Mouse (Mus musculus) leukemia stem cell, adult 10-12 weeks (primary cell): ENCODE measurements around the gene Sapcd2. TPM values are rescaled to one million over a fixed set of nuclear protein-coding genes. Genes with fewer than 3 reads are reported as not detected.

Experiments
- polyA plus RNA-seq: library from polyadenylated mRNA; stranded (reverse); fragments of >175 nt; gene quantifications from 2 replicates; pipeline ENCODE4 v1.2.3, GENCODE M21; 2012; ENCODE audit warnings: low replicate concordance

The Sapcd2 gene
- polyA plus RNA-seq: 82.8 and 125 TPM in 2 replicates

DNA sequence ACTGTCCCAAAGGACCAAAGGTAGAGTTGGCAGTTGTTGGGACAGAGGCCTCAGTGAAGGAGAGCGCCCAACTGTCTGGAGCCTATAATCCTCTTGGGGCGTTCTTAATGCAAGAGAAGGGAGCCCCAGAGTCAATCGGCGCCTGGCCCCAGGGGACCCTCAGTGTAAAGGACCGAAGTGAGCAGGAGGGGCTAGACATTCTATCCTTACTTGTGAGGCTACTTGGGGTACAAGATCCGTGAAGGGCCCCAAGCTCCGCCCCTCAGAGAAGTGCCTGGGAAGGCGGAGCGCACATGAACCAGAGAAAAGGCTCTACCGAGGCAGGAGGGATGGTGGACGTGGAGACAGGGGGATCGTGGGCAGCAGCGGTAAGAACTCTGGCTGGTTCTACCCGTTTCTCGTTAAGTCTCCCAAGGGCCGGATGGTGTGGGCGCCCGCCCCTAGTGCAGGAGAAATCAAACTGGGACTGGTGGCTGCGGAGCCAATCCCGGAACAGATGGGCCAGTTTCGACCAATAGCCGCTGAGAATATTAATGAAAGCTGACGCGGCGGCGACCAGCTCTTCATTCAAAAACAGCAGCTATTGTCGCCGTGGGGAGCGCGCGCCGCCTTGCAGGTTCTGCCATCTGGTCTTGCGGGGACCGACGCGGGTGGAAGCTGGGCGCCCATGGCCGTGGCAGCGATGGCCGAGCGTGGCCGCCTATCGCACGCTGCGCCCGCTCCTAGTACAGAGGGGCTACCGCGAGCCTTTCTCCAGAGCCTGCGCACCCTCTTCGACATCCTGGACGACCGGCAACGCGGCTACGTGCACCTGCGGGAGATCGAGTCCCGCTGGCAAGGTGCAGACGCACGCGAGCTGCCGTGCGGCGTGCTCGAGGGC lies at the start of gene Sapcd2:
Sapcd2 (plus strand) TSS at position 558 of the 880 bp plus-strand sequence.

DNA sequence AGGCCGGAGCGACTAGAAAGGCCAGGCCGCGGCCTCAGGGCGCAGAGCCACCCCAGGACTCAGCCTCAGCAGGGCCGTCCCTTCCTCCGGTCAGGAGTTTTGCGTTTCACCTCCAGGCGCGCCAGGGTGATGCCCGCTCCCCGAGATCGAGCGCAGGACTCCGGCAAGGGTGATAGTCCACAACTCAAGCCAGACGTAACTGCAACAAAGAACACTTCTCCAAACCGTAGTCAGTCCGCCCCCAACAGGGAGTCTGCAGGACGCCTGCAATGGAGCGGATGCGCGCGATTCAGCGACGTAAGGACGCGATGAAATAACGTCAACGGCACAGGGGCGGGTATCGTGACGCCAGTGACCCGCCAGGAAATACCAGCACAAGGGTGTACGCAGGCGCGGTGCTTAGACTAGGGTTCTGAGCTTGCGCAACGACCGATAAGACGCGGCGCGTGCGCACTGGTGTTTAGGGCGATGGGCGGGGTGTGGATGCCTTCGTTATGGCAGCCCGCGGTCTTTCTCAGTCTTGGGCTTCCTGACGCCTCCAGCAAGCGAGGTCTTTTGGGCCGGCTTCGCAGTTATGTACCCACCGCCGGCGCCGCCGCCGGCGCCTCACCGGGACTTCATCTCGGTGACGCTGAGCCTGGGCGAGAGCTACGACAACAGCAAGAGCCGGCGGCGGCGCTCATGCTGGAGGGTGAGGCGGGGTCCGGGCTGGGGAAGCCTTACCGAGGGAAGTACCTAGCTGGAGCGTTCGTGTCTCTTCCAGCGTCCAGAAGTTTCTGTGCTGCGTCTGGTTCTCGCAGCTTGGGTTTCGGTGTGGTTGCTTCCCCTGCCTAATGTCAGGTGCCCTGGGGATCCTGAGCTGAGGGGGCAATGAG lies 39.6 kb upstream of the Sapcd2 start, which contains the start of gene Man1b1:
Man1b1 (plus strand) TSS at position 53 of the 875 bp plus-strand sequence.

GRCm38 (mm10) chr2:25356208-25357079 lies 15.7 kb upstream of the Sapcd2 start, which contains the start of gene Dpp7:
Dpp7 (minus strand) TSS chr2:25356359.

DNA sequence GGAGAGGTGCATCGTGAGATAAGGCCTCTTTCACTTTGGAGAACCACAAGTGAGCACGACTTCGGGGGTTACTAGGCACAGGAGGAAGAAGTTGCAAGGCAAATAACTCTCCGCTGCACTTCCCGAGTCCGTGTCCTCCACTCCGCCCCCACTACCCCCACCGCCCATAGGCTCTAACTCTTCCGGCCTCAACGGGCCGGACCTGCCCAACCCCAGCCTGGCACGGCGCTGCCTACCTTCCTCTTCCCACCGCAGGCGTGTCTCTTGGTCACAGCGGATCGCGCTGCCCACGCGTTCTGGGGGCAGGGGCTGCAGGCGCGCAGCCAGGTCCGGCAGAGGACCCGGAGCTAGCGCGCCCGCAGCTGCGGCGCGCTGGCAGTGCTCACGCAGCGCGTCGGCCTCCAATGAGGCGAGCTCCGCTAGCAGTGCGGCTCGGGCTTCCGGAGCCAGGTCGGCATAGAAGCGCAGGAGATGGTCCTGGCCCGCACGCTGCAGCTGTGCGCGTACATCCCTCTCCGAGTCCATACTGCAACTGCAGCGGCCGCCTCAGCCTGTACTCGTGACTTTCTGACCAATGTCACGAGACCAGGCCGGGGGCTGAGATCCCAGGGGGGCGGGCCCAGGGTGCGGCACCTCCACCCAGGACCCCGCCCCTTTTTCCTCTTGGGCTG lies 6.9 kb upstream of the Sapcd2 start, which contains the start of gene Uap1l1:
Uap1l1 (minus strand) TSS at position 592 of the 671 bp plus-strand sequence.

DNA sequence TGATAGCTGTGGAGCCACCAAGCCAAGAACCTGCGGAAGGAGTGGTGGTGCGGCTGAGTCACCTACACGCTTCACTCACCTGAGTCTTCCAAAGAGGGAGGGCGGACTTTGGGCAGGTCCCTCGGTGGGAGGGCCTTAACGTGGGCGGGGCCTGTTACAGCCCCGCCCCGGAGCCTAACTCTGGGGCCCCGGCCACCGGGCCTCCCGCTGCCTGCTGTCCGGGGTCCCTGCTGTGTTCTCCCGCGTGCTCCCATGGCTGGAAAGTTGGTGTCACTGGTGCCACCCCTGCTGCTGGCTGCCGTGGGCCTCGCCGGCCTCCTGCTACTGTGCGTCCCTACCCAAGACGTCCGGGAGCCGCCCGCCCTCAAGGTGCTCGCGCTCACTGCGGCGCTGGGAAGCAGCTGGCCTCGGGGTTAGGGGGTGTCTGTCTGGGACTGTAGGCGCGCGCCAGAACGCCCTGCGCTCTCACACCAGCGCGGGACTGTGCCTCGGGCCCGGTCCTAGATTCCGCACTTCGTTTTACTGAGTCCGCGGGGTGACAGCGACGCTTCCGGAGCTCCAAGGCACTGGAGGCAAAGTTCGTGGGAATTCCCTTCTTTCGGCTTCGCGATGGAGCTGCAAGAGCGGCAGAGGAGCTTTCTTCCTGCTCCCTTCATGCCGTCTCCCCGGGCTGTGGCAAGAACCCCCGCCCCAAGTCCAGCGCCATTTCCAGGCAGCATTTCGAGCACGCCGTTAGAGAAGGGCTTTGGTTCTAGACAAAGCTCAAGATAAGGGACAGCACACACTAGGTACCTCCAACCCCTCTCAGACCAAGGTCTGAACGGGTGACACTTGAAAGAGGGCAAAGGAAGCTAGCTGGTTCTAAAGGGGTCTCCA lies 23.8 kb downstream of the Sapcd2 start, which contains the start of gene Entpd2:
Entpd2 (plus strand) TSS at position 154 of the 876 bp plus-strand sequence.

GRCm38 (mm10) chr2:25399051-25399450 lies 26.9 kb downstream of the Sapcd2 start, which contains the start of gene Npdc1:
Npdc1 (plus strand) TSS chr2:25399351.

DNA sequence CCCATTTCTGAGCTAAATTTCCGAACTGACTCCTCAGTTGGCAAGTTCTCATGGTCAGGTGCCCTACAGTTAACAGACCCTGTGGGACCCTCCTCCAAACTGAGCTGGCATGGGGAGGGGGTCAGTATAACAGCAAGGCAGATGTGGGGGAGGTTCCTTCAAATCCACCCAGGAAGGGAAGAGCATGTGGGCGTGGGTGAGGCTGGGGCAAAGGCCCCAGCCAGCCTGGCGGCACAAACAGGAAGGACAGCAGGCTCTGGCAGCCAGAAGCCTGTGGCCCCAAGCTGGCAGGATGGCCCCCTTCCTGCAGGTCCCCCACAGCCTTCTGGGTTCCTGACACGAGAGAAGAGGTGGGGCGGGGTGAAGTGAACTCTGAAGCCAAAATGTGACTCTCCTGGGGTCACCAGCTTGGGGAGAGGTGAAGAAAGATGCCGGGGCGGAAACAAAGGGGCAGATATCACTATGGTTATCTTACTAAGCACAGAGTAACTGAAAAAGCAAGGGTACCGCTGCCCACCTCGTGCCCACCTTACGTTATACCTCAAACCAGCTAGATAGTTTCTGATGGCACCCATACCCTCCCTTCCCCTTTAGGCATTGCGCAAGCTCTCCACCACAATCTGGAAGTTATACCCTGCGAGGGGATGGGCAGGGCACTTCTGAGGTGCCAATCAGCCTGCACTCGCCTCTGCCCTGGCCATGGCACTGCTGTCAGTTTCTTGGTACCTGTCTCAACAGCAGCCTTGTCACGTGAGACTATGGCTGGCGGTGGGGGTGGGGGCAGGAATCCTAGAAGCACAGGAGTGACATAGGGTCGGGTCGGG lies 50.7 kb downstream of the Sapcd2 start, which contains the start of gene Fut7:
Fut7 (plus strand) TSS at position 681 of the 824 bp plus-strand sequence.

Other genes starting within 250 kb of the Sapcd2 start
- gene Nrarp, start 191.6 kb upstream of the Sapcd2 start, polyA plus RNA-seq: 24.8 and 34.7 TPM in 2 replicates
- 13.1 and 16.5 TPM in 2 replicates for gene Tor4a, start 175.4 kb upstream of the Sapcd2 start, polyA plus RNA-seq
- gene Nelfb, start 160.8 kb upstream of the Sapcd2 start, polyA plus RNA-seq: 15.0 and 19.0 TPM in 2 replicates
- gene Stpg3, start 157.7 kb upstream of the Sapcd2 start, polyA plus RNA-seq: 0.22 TPM in 1 of 2 replicates, not detected in the other
- gene Fam166a, start 153.6 kb upstream of the Sapcd2 start, polyA plus RNA-seq: 0.16 TPM in 1 of 2 replicates, not detected in the other
- 147 and 477 TPM in 2 replicates for gene Tubb4b, start 147.6 kb upstream of the Sapcd2 start, polyA plus RNA-seq
- gene Slc34a3, start 138.0 kb upstream of the Sapcd2 start, polyA plus RNA-seq: not detected in 2 replicates
- 0.10 TPM in 1 of 2 replicates, not detected in the other for gene Rnf224, start 135.5 kb upstream of the Sapcd2 start, polyA plus RNA-seq
- 5.6 and 9.1 TPM in 2 replicates for gene Rnf208, start 130.1 kb upstream of the Sapcd2 start, polyA plus RNA-seq
- not detected in 2 replicates for gene Cysrt1, start 129.9 kb upstream of the Sapcd2 start, polyA plus RNA-seq
- gene AL732309.1, start 125.5 kb upstream of the Sapcd2 start, polyA plus RNA-seq: 3.1 and 3.2 TPM in 2 replicates
- gene Tmem203, start 116.9 kb upstream of the Sapcd2 start, polyA plus RNA-seq: 6.8 and 7.2 TPM in 2 replicates
- gene Tprn, start 109.7 kb upstream of the Sapcd2 start, polyA plus RNA-seq: 57.8 and 59.6 TPM in 2 replicates
- 111 and 119 TPM in 2 replicates for gene Ssna1, start 99.9 kb upstream of the Sapcd2 start, polyA plus RNA-seq
- gene Anapc2, start 99.8 kb upstream of the Sapcd2 start, polyA plus RNA-seq: 11.4 and 18.3 TPM in 2 replicates
- not detected in 2 replicates for gene Tmem210, start 84.2 kb upstream of the Sapcd2 start, polyA plus RNA-seq
- not detected in 2 replicates for gene Lrrc26, start 82.4 kb upstream of the Sapcd2 start, polyA plus RNA-seq
- gene Grin1, start 53.1 kb upstream of the Sapcd2 start, polyA plus RNA-seq: 0.09 and 0.26 TPM in 2 replicates
- gene Man1b1, start 40.0 kb upstream of the Sapcd2 start, polyA plus RNA-seq: 27.7 and 53.0 TPM in 2 replicates
- 4.2 and 10.5 TPM in 2 replicates for gene Dpp7, start 16.0 kb upstream of the Sapcd2 start, polyA plus RNA-seq
- gene Uap1l1, start 6.6 kb upstream of the Sapcd2 start, polyA plus RNA-seq: 5.6 and 9.7 TPM in 2 replicates
- 0.67 TPM in 1 of 2 replicates, not detected in the other for gene Entpd2, start 23.6 kb downstream of the Sapcd2 start, polyA plus RNA-seq
- 8.1 and 13.5 TPM in 2 replicates for gene Npdc1, start 27.0 kb downstream of the Sapcd2 start, polyA plus RNA-seq
- 2.3 TPM in 1 of 2 replicates, not detected in the other for gene Fut7, start 50.9 kb downstream of the Sapcd2 start, polyA plus RNA-seq
- gene Abca2, start 56.4 kb downstream of the Sapcd2 start, polyA plus RNA-seq: 8.3 and 12.8 TPM in 2 replicates
- gene Clic3, start 84.5 kb downstream of the Sapcd2 start, polyA plus RNA-seq: not detected in 2 replicates
- 30.3 and 31.6 TPM in 2 replicates for gene Paxx, start 88.8 kb downstream of the Sapcd2 start, polyA plus RNA-seq
- gene Ptgds, start 97.7 kb downstream of the Sapcd2 start, polyA plus RNA-seq: not detected in 2 replicates
- not detected in 2 replicates for gene Lcn12, start 121.6 kb downstream of the Sapcd2 start, polyA plus RNA-seq
- gene Fbxw5, start 128.4 kb downstream of the Sapcd2 start, polyA plus RNA-seq: 15.5 and 54.4 TPM in 2 replicates
- gene C8g, start 129.4 kb downstream of the Sapcd2 start, polyA plus RNA-seq: not detected in 2 replicates
- gene Traf2, start 174.6 kb downstream of the Sapcd2 start, polyA plus RNA-seq: 3.7 and 9.7 TPM in 2 replicates
- gene Edf1, start 185.5 kb downstream of the Sapcd2 start, polyA plus RNA-seq: 336 and 839 TPM in 2 replicates
- gene Mamdc4, start 202.5 kb downstream of the Sapcd2 start, polyA plus RNA-seq: 0.48 and 1.4 TPM in 2 replicates
- gene Phpt1, start 202.9 kb downstream of the Sapcd2 start, polyA plus RNA-seq: 1.0 and 2.6 TPM in 2 replicates
- gene Ajm1, start 209.4 kb downstream of the Sapcd2 start, polyA plus RNA-seq: 3.0 and 3.9 TPM in 2 replicates
- gene Rabl6, start 236.2 kb downstream of the Sapcd2 start, polyA plus RNA-seq: 67.9 and 125 TPM in 2 replicates
- not detected in 2 replicates for gene Ccdc183, start 245.4 kb downstream of the Sapcd2 start, polyA plus RNA-seq
- gene Tmem141, start 249.7 kb downstream of the Sapcd2 start, polyA plus RNA-seq: 1.6 and 4.4 TPM in 2 replicates